Mouse (Mus musculus) spleen, postnatal 10 days (tissue): ENCODE data around the gene Rasl2-9.
A peak's percentile ranks its signal among the peaks of the same experiment; 100 is the strongest.
"Not testable (repeated sequence)": the region's sequence is repeated elsewhere in the genome, so short reads cannot be mapped to it uniquely, and the experiment has no call there.

Experiments used
- DNase-seq, 2 experiments: peaks; one replicate each; pipeline ENCODE4 v3.0.0; 2021 to 2022; ENCODE audit warnings: low spot score in 2 of 2

The Rasl2-9 gene

DNA sequence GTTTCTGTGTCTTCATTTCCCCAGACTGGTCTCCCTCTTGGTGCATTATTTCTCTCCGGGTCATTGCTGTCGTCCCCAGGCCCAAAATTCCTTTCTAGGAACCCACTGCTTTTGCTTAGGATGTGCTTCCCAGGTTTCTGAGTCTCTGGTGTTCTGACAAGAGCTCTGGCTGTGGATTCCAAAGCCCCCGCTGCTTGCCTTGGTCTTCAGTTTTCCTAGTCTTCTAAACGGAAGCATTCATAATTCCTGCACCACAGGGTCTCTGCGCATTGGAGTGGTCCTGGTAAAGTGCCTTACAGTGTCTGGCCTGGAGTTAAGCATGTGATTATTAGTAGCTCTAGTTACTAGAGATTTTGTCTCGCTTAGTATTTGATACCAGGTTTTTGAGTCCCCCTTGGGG lies 44.9 kb downstream of the Rasl2-9 start:
- DNase-seq, result no peak

DNA sequence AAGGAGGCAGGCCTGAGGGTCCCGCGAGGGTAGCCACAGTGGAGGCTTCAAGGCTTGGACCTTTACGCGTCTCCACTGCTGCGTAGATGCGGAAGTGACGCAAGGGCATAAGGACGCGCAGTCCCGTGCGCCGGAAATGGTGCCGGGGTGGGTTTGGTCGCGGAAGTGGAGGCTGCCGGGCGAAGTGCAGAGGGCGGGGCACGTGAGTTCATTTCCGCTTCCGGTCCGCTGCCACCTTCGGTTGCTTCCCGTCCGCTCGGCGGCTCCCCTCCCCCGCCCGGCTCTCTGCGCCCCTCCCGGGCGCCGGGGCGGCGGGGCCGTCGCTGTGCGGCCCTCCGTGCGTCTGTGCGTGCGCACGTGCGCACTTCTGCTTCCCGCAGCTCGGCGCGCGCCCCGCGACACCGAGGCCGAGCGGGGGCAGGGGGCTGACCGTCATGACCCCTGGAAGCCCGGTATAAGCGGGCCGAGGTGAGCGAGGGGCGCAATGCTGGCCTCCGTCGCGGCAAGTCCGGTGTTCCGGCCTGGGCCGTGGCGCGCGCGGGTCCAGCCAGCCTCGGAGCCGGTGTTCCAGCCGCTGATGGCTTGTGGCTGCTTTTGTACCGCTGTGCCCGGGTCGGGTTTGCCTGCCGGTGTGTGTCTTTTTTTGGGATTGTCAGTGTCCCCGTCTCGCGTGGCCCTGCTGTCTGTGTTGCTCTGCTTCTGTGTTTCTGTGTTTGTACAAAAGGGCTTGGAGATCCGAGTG lies 45.6 kb downstream of the Rasl2-9 start, which contains the start of gene Epn1:
Gene Epn1 (plus strand): TSS at position 226 of the 742 bp plus-strand sequence.
- peak; percentile 83 to 97 for DNase-seq

DNA sequence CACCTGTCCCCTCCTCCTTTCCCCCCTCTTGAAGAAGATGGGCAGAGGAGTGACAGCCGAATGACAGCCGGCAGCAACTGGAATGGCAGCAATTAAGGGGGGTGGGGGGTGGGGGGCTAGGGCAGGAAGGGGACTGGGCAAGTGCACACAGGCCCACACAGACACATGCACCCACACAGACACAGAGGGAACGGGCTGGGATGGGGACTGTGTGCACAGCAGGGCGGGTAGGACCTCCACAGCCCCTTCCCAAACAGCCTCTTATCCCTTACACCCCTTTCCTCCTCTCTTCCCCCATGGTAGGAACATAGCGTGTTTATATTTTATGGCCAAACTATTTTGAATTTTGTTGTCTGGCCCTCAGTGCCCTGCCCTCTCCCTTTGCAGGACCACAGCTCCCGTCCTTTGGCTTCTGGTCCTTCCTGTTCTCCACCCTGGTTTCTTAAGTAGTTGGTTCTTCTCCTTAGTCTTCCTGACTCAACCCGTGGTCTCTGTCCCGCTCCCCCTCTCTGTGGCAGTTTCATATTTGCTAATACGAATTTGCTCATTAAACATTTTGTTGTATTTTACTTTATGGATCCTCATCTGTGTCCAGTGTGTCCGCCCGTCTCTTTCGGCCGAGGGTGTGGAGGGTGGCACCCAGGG lies 46.3 kb downstream of the Rasl2-9 start:
- not testable (repeated sequence) for DNase-seq

DNA sequence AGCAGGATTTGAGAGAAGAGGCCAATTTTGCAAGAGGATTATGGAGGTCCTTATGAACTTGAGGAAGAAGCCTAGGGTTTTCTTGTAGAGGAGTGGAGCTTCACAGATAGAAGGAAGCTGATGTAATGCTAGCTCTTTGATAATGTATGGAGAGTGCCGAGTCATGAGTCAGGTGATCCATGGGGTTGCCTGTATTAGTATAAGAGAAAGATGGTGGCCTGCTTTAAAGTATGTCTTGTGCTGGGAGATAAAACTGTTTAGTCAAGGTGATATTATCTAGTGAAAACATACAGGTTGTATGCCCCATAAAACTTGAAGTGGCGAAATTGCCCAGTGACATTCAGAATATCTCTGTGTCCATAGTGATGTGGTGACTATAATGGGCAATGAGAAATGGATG lies 48.8 kb downstream of the Rasl2-9 start:
- DNase-seq, result no peak

DNA sequence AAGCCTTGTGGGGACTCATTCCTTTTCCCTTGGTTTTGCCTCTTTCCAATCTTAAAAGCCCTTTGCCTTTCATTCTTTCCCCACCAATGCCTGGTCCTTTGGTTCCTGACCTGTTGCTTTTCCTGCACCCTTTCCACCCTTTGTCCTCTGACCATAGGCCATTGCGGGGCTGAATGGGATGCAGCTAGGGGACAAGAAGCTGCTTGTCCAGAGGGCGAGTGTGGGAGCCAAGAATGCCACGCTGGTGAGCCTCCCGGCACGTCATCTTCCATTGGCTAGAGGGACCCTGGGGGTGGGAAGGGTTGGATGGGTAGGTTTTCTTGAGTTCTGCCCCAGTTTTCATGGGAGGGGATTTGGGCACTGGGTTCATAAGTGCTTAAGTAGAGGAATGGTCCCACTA lies 50.8 kb downstream of the Rasl2-9 start:
- no peak for DNase-seq
